Mouse (Mus musculus): ENCODE data around the gene Polrmt.

DNA sequence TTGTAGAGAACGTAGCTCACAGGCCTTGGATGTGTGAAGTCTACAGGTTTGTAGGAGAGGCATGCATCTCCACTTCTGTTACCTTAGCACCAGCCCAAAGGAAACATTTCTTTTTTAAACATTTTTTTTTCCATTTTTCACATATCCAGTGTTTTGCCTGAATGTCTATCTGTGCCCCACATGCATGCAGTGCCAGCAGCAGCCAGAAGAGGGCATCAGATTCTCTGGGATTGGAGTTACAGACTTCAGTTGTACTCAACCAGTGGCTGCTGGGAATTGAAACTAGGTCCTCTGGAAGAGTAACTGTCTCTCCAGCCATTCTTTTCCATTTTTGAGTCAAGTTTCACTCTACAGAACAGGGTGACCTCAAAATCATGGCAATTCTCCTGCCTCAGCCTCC is 13.9 kb downstream of the Polrmt start:
- TF ChIP-seq POLR2A (IDR thresholded peaks at IDR 0.05; ENCODE audit: control insufficient read depth, extremely low read depth, insufficient read depth, low read length, poor library complexity) = no peak
- no peak for TF ChIP-seq CTCF (IDR thresholded peaks at IDR 0.05; ENCODE audit: borderline replicate concordance, control insufficient read depth, extremely low read depth, insufficient read depth, low read length, poor library complexity)
